Mouse (Mus musculus): Measurements from ENCODE around the gene Zc3h12d.
"Not testable (repeated sequence)": the region's sequence is repeated elsewhere in the genome, so short reads cannot be mapped to it uniquely, and the experiment has no call there.

- TF ChIP-seq EP300 (optimal IDR thresholded peaks at IDR 0.05); CTCF (IDR thresholded peaks at IDR 0.05; ENCODE audit: low read depth): not testable (repeated sequence)
Observed at GRCm38 (mm10) chr10:7880283-7880682, 48.0 kb downstream of the Zc3h12d start.

Data from stomach, postnatal 0 days (tissue).